Mouse (Mus musculus) embryonic fibroblast, embryonic 13.5 days (primary cell): Measurements from ENCODE around the gene Nono. TPM values are rescaled to one million over a fixed set of nuclear protein-coding genes. Genes with fewer than 3 reads are reported as not detected.
"Not testable (repeated sequence)": the region's sequence is repeated elsewhere in the genome, so short reads cannot be mapped to it uniquely, and the experiment has no call there.

Experiments used
- H3K27ac ChIP-seq: 2 replicates; pipeline ENCODE4 v1.5.1; 2012; ENCODE audit warnings: low read length, control low read depth, inconsistent platforms; ENCODE audit not compliant: insufficient read depth
- H3K4me1 ChIP-seq: 2 replicates; pipeline ENCODE4 v1.6.1; 2011; ENCODE audit warnings: low read length; ENCODE audit not compliant: control insufficient read depth, insufficient read depth
- H3K4me3 ChIP-seq: 2 replicates; pipeline ENCODE4 v1.5.1; 2011; ENCODE audit warnings: mild to moderate bottlenecking, control low read depth, low read length; ENCODE audit not compliant: insufficient read depth
- CTCF ChIP-seq: IDR thresholded peaks from 2 replicates; pipeline ENCODE4 v1.5.1; 2011; ENCODE audit warnings: mild to moderate bottlenecking, control low read depth, low read length, moderate library complexity, borderline replicate concordance; ENCODE audit not compliant: insufficient read depth
- POLR2A ChIP-seq: IDR thresholded peaks from 2 replicates; pipeline ENCODE4 v1.6.1; 2011; ENCODE audit warnings: low read depth, mild to moderate bottlenecking, control low read depth, low read length, moderate library complexity
- polyA plus RNA-seq: library from polyadenylated mRNA; stranded (reverse); fragments of >200 nt; gene quantifications from 2 replicates; pipeline ENCODE4 v1.2.4, GENCODE M21; 2011; ENCODE audit warnings: low read depth; ENCODE audit not compliant: missing spikeins, insufficient read length

The Nono gene
- polyA plus RNA-seq, 1 experiment, result 440 TPM

- Histone ChIP-seq H3K4me1 (no peaks in the 10 kb centered on the region), H3K27ac (no peak overlapping the region), H3K4me3 (no peak overlapping the region)
- TF ChIP-seq POLR2A (no peak), CTCF (no peak)
Observed at GRCm38 (mm10) chrX:101481604-101482350, 52.7 kb downstream of the Nono start.

GRCm38 (mm10) chrX:101486487-101487152 lies 57.5 kb downstream of the Nono start:
- not testable (repeated sequence) for H3K4me3 ChIP-seq, H3K27ac ChIP-seq, H3K4me1 ChIP-seq
- peak; percentile 91 for TF ChIP-seq CTCF

Other genes starting within 250 kb of the Nono start
- 73.9 and 83.3 TPM in 2 replicates for gene Snx12, start 206.8 kb upstream of the Nono start, polyA plus RNA-seq
- 12.8 and 15.3 TPM in 2 replicates for gene Foxo4, start 174.8 kb upstream of the Nono start, polyA plus RNA-seq
- gene Gm614, start 165.3 kb upstream of the Nono start, polyA plus RNA-seq, result not detected in 2 replicates
- gene Il2rg, start 161.1 kb upstream of the Nono start, polyA plus RNA-seq, result 4.6 and 4.8 TPM in 2 replicates
- gene Gm20489, start 160.3 kb upstream of the Nono start, polyA plus RNA-seq, result not detected in 2 replicates
- gene Med12, start 155.3 kb upstream of the Nono start, polyA plus RNA-seq, result 45.8 and 47.9 TPM in 2 replicates
- 0.47 and 0.91 TPM in 2 replicates for gene Nlgn3, start 130.2 kb upstream of the Nono start, polyA plus RNA-seq
- not detected in 2 replicates for gene Gjb1, start 52.9 kb upstream of the Nono start, polyA plus RNA-seq
- 50.7 and 67.0 TPM in 2 replicates for gene Zmym3, start 8.5 kb upstream of the Nono start, polyA plus RNA-seq
- gene Itgb1bp2, start 19.8 kb downstream of the Nono start, polyA plus RNA-seq, result 1.5 and 2.5 TPM in 2 replicates
- 35.8 and 38.3 TPM in 2 replicates for gene Taf1, start 103.4 kb downstream of the Nono start, polyA plus RNA-seq
- 180 and 247 TPM in 2 replicates for gene Ogt, start 210.7 kb downstream of the Nono start, polyA plus RNA-seq